Mouse (Mus musculus): ENCODE measurements around the gene Mroh9. TPM values are rescaled to one million over a fixed set of nuclear protein-coding genes. Genes with fewer than 3 reads are reported as not detected.

Gene Mroh9
- polyA plus RNA-seq (2015; fragmentation: Nextera tagmentation; extraction: Ambion mirVana) = not detected in 2 replicates

DNA sequence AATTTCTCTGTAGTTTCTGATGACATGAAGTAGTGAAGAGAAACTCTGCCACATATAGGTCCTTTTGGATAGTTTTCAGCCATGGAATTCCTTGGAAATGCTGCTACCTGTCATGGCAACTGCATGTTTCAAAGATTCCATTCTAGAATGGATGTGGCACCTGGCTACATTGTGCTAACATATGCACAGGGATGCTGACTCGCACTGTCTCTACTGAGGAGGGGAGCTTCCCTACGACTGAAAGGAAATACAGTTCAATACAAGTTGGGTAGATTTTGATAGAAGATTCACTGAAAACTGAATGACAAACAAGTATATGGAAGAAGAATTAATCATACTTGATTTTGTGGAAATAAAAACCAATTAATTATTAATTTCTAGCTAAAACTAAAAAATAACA, at the start of gene Mroh9:
TSS of gene Mroh9 (minus strand) at position 101 of the 400 bp plus-strand sequence.

DNA sequence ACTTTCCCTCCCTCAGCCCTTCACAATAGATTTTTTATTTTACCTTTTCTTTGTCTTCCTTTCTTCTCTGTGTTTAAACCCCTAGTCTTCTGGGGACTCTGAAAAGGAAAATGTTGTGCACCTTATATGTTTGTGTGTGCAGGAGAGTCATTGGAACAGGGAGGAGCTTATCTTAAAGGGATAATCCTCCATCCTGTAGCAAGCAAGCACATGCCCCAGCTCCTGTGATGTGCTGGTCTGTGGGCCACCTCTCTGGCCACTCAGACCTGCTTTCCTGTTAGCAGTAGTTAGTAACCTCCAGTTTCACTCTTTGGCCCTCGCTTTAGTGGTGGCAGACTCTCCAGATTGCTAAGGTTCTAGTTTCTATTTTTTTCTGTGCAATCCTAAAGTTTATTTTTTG, 101.0 kb downstream of the Mroh9 start, which contains the start of gene Fmo3:
TSS of gene Fmo3 (minus strand) at position 101 of the 400 bp plus-strand sequence.

Other genes with a start within 250 kb of the Mroh9 start
- gene Fmo1, start 219.1 kb downstream of the Mroh9 start, polyA plus RNA-seq (2015; fragmentation: Nextera tagmentation; extraction: Ambion mirVana) = 80.5 and 106 TPM in 2 replicates
- 2.0 and 2.8 TPM in 2 replicates for gene Fmo2, start 186.9 kb downstream of the Mroh9 start, polyA plus RNA-seq (2015; fragmentation: Nextera tagmentation; extraction: Ambion mirVana)
- 0.09 and 0.12 TPM in 2 replicates for gene Fmo6, start 148.2 kb downstream of the Mroh9 start, polyA plus RNA-seq (2015; fragmentation: Nextera tagmentation; extraction: Ambion mirVana)
- not detected in 2 replicates for gene Fmo3, start 101.1 kb downstream of the Mroh9 start, polyA plus RNA-seq (2015; fragmentation: Nextera tagmentation; extraction: Ambion mirVana)
- 34.2 and 35.2 TPM in 2 replicates for gene Prrx1, start 228.0 kb upstream of the Mroh9 start, polyA plus RNA-seq (2015; fragmentation: Nextera tagmentation; extraction: Ambion mirVana)

All from skeletal muscle tissue, postnatal 0 days (tissue).